In the genomic region with DNA sequence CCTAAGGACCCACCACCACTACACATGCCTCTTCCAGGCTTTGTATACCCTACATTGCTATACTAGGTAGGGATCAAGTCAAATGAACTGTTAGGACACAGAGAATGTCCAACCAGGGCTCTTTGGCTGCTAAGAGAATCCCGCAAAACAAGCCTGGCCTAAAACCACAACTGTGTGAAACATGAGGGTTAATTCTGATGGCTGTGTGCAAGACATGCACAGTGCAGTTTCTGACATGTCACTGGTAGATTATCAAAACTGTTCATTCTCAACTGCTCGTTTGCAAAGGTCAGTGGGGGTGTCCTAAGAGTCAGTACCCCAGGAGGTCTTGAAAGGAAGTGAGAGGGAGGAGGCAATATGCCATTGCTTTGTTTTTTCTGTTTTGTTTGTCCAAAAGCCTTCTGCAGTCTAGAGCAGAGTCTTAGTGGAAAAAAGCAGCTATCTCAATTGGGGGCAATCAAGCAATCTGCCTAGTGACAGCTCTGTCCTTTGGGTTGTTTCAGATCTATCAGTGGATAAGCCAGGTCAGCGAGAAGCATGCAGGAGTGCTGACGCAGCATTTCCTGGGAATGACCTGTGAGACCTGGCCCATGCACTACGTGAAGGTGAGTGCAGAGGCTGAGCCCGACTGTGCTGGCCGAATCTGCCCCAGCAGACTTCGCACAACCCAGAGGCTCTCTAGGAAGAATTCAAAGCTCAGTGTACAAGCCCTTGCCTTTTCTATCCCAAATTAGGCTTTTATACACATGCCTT, we compare ENCODE assay signal across 30 mouse cellular contexts.
DNase-seq lines count a peak whose midpoint lies in the region; ATAC-seq and TF ChIP-seq lines count a peak whose summit lies in the region.
"Had no signal": no experiment of that assay in that cellular context is flagged by ENCODE, and none has a peak within 500 bp of the region (broad histone marks: within the 10 kb centered on the region; RNA-seq: fewer than 3 reads in every experiment).

No protein-coding gene starts in this region.

- in situ Hi-C loops in ES-E14 (cut with MboI; ENCODE audit: low sequenced_read_pairs in 2 of 2, unreplicated experiment in 2 of 2): no loop called here

- no peaks in the 10 kb centered on the region for H3K36me3 ChIP-seq in kidney, adult 2 months (ENCODE audit: control insufficient read depth, insufficient read depth, low read length)
- no peaks in the 10 kb centered on the region for H3K36me3 ChIP-seq in ES-E14 (ENCODE audit: control insufficient read depth, insufficient read depth, low read length, poor library complexity, severe bottlenecking)
- no peaks in the 10 kb centered on the region for H3K36me3 ChIP-seq in intestine, embryonic 16.5 days (ENCODE audit: control insufficient read depth, insufficient read depth, low read length)
- H3K36me3 ChIP-seq in liver, embryonic 12.5 days: no peaks in the 10 kb centered on the region
- H3K36me3 ChIP-seq: embryonic facial prominence, embryonic 10.5 days; embryonic facial prominence, embryonic 13.5 days; forebrain, embryonic 12.5 days; forebrain, embryonic 15.5 days; G1E; heart, embryonic 12.5 days; heart, embryonic 15.5 days; hindbrain, embryonic 10.5 days; hindbrain, embryonic 13.5 days had no signal

- H3K27ac ChIP-seq in kidney, adult 2 months (ENCODE audit: insufficient read depth, low read depth, low read length): no peak overlapping the region
- no peak overlapping the region for H3K27ac ChIP-seq in ES-E14 (ENCODE audit: insufficient read depth, low read depth, low read length, poor library complexity, severe bottlenecking)
- no peak overlapping the region for H3K27ac ChIP-seq in intestine, embryonic 16.5 days (ENCODE audit: low read length)
- H3K27ac ChIP-seq in liver, embryonic 12.5 days: no peak overlapping the region
- H3K27ac ChIP-seq: embryonic facial prominence, embryonic 10.5 days; embryonic facial prominence, embryonic 13.5 days; forebrain, embryonic 12.5 days; forebrain, embryonic 15.5 days; heart, embryonic 15.5 days; hindbrain, embryonic 10.5 days; hindbrain, embryonic 13.5 days had no signal

- peak; percentile 83 for ATAC-seq in intestine, embryonic 16.5 days
- ATAC-seq in liver, embryonic 12.5 days: no peak
- ATAC-seq: CD4-positive, CD25-positive, alpha-beta regulatory T cell, adult 4 months; forebrain, embryonic 15.5 days; hindbrain, embryonic 16.5 days; Patski had no signal

- H3K4me1 ChIP-seq in kidney, adult 2 months (ENCODE audit: control insufficient read depth, insufficient read depth, low read length): no peaks in the 10 kb centered on the region
- no peaks in the 10 kb centered on the region for H3K4me1 ChIP-seq in ES-E14 (ENCODE audit: control insufficient read depth in 2 of 2, insufficient read depth in 2 of 2, low read length in 2 of 2, poor library complexity in 1 of 2)
- H3K4me1 ChIP-seq in intestine, embryonic 16.5 days (ENCODE audit: control insufficient read depth, insufficient read depth, low read length): no peaks in the 10 kb centered on the region
- H3K4me1 ChIP-seq in liver, embryonic 12.5 days: no peaks in the 10 kb centered on the region
- H3K4me1 ChIP-seq: embryonic facial prominence, embryonic 13.5 days; forebrain, embryonic 12.5 days; forebrain, embryonic 15.5 days; heart, embryonic 15.5 days; hindbrain, embryonic 13.5 days had no signal

- TF ChIP-seq CTCF in kidney, adult 2 months (conservative IDR thresholded peaks at IDR 0.05; ENCODE audit: insufficient read depth, insufficient read length, low read depth, low read length): no peak

- 57% methylated on average over 8 of the region's 8 CpGs for WGBS in kidney, adult 2 months
- 51% methylated on average over 8 of the region's 8 CpGs for WGBS in intestine, embryonic 16.5 days
- 51% methylated on average over 8 of the region's 8 CpGs for WGBS in liver, embryonic 12.5 days (ENCODE audit: insufficient replicate concordance)

- no peaks in the 10 kb centered on the region for H3K27me3 ChIP-seq in kidney, adult 2 months (replicated peaks; ENCODE audit: control insufficient read depth, insufficient read depth, low read length)
- no peaks in the 10 kb centered on the region for H3K27me3 ChIP-seq in intestine, embryonic 16.5 days (replicated peaks; ENCODE audit: control insufficient read depth, insufficient read depth, low read length)
- H3K27me3 ChIP-seq in liver, embryonic 12.5 days (replicated peaks): no peaks in the 10 kb centered on the region
- H3K27me3 ChIP-seq: embryonic facial prominence, embryonic 13.5 days; forebrain, embryonic 12.5 days; forebrain, embryonic 15.5 days; hindbrain, embryonic 13.5 days had no signal

- H3K4me2 ChIP-seq in intestine, embryonic 16.5 days (ENCODE audit: low read depth, low read length): no peak overlapping the region
- H3K4me2 ChIP-seq in liver, embryonic 12.5 days: no peak overlapping the region
- H3K4me2 ChIP-seq: embryonic facial prominence, embryonic 13.5 days; forebrain, embryonic 12.5 days; forebrain, embryonic 15.5 days; heart, embryonic 12.5 days; heart, embryonic 15.5 days; hindbrain, embryonic 13.5 days had no signal

- H3K9me3 ChIP-seq in ES-E14 (ENCODE audit: control insufficient read depth, insufficient read depth, low read depth, low read length): no peaks in the 10 kb centered on the region
- H3K9me3 ChIP-seq in intestine, embryonic 16.5 days (ENCODE audit: control insufficient read depth, low read length): no peaks in the 10 kb centered on the region
- H3K9me3 ChIP-seq in liver, embryonic 12.5 days (replicated peaks): no peaks in the 10 kb centered on the region
- H3K9me3 ChIP-seq: embryonic facial prominence, embryonic 10.5 days; embryonic facial prominence, embryonic 13.5 days; forebrain, embryonic 12.5 days; forebrain, embryonic 15.5 days; G1E; heart, embryonic 12.5 days; heart, embryonic 15.5 days; hindbrain, embryonic 10.5 days; hindbrain, embryonic 13.5 days had no signal

- no peak overlapping the region for H3K9ac ChIP-seq in ES-E14 (ENCODE audit: insufficient read depth, low read depth, low read length, poor library complexity, severe bottlenecking)
- H3K9ac ChIP-seq in intestine, embryonic 16.5 days (ENCODE audit: low read depth, low read length): no peak overlapping the region
- no peak overlapping the region for H3K9ac ChIP-seq in liver, embryonic 12.5 days
- H3K9ac ChIP-seq: embryonic facial prominence, embryonic 13.5 days; forebrain, embryonic 12.5 days; forebrain, embryonic 15.5 days; heart, embryonic 12.5 days; heart, embryonic 15.5 days; hindbrain, embryonic 13.5 days had no signal

- H3K4me3 ChIP-seq in kidney, adult 2 months (ENCODE audit: insufficient read depth, low read depth, low read length): no peak overlapping the region
- no peak overlapping the region for H3K4me3 ChIP-seq in ES-E14 (ENCODE audit: insufficient read depth in 1 of 2, low read depth in 1 of 2, low read length in 2 of 2, poor library complexity in 1 of 2, severe bottlenecking in 1 of 2)
- no peak overlapping the region for H3K4me3 ChIP-seq in intestine, embryonic 16.5 days (ENCODE audit: low read length)
- no peak overlapping the region for H3K4me3 ChIP-seq in liver, embryonic 12.5 days
- H3K4me3 ChIP-seq: embryonic facial prominence, embryonic 10.5 days; embryonic facial prominence, embryonic 13.5 days; erythroblast, embryonic 14.5 days; forebrain, embryonic 12.5 days; forebrain, embryonic 15.5 days; heart, embryonic 12.5 days; heart, embryonic 15.5 days; hindbrain, embryonic 10.5 days; hindbrain, embryonic 13.5 days had no signal

- peak; percentile 5 to 36 for DNase-seq in kidney, postnatal 25 days
- no peak for DNase-seq in kidney, adult 2 months
- no peak for DNase-seq in ES-E14 (ENCODE audit: low read depth, low spot score)
- no peak for DNase-seq in adrenal gland, postnatal 10 days
- DNase-seq: adrenal gland, adult 2 months; adrenal gland, postnatal 25 days; cerebellum, adult 11-12 months; cerebellum, adult 8-10 months; cerebellum, postnatal 10 days; cerebellum, postnatal 36 days; embryo, embryonic 11 days; gastrocnemius, postnatal 10 days; gastrocnemius, postnatal 36 days; heart, postnatal 10 days; heart, postnatal 36 days had no signal

- TF ChIP-seq POLR2A in kidney, adult 2 months (IDR thresholded peaks at IDR 0.05; ENCODE audit: low read depth, low read length): no peak

TF ChIP-seq in ES-E14, 5 proteins besides CTCF, POLR2A, EP300 and RAD21:
- TF ChIP-seq HCFC1 (IDR thresholded peaks at IDR 0.05; ENCODE audit: borderline replicate concordance, insufficient read depth, low read length) (no peak), MAFK (IDR thresholded peaks at IDR 0.05; ENCODE audit: insufficient read depth, low read depth, low read length) (peak; percentile 93)

Comparison
In these comparisons a context has a peak if more than half of its experiments do, and no peak if none do; other contexts are left out.
1. DNase-seq: peak in kidney, postnatal 25 days (2 of 2); none in kidney, adult 2 months (single experiment), ES-E14 (single experiment) and adrenal gland, postnatal 10 days (single experiment).